Mouse (Mus musculus): Measurements from ENCODE around the gene Sav1. TPM values are rescaled to one million over a fixed set of nuclear protein-coding genes. Genes with fewer than 3 reads are reported as not detected.

The Sav1 gene
- polyA plus RNA-seq, 1 experiment from 2014 or later: 8.2 TPM

GRCm38 (mm10) chr12:69945861-69946260 lies 40.9 kb downstream of the Sav1 start:
- no peak for ATAC-seq
- Histone ChIP-seq H3K9me3 (replicated peaks) (no peaks in the 10 kb centered on the region), H3K27me3 (replicated peaks) (no peaks in the 10 kb centered on the region), H3K4me3 (no peak overlapping the region), H3K9ac (no peak overlapping the region), H3K4me1 (peaks cover 13% of the 10 kb centered on the region; the same call in 1 of the 2 replicates), H3K36me3 (no peaks in the 10 kb centered on the region), H3K27ac (no peak overlapping the region), H3K4me2 (no peak overlapping the region)
- 78% methylated on average over 5 of the region's 5 CpGs for WGBS (ENCODE audit: insufficient replicate concordance)

DNA sequence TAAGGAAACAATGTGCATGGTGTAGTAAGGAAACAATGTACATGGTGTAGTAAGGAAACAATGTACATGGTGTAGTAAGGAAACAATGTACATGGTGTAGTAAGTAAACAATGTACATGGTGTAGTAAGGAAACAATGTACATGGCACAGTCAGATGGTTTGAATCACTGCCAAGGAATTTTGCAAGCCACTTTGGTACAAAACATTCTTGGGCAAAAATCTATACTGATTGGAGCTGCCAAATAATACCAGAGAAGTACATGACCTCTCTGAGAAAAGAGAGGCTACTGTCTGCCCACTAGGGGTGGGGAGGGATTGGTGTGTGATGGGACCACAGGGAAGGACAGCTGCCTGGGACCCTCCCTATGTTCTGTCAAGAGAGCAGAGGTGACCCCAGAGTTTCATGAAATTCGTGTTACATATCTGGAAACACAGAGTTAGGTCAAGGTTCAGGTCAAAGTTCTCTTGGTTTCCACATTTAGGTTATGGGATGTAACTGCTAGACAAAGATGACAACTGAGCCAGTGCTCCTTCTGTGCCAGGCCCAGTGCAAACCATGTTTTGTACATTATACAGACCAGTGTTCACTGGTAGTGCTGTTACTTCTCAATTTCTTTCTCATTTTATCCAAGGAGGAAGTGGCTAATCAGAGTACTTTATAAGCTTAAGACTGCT lies 45.0 kb downstream of the Sav1 start:
- H3K4me3 ChIP-seq: no peak overlapping the region
- H3K27ac ChIP-seq: no peak overlapping the region
- H3K4me1 ChIP-seq: peaks cover 2% of the 10 kb centered on the region; the same call in 1 of the 2 replicates
- H3K9ac ChIP-seq: no peak overlapping the region
- ATAC-seq: no peak
- H3K36me3 ChIP-seq: no peaks in the 10 kb centered on the region
- no peak overlapping the region for H3K4me2 ChIP-seq
- WGBS (ENCODE audit: insufficient replicate concordance): 19% methylated on average over 1 of the region's 1 CpGs
- H3K27me3 ChIP-seq (replicated peaks): no peaks in the 10 kb centered on the region
- H3K9me3 ChIP-seq (replicated peaks): no peaks in the 10 kb centered on the region

GRCm38 (mm10) chr12:69939291-69939690 lies 47.5 kb downstream of the Sav1 start:
- no peak for ATAC-seq
- no peak overlapping the region for H3K27ac ChIP-seq

GRCm38 (mm10) chr12:69937731-69938130 lies 49.1 kb downstream of the Sav1 start:
- Histone ChIP-seq H3K36me3 (no peaks in the 10 kb centered on the region), H3K27me3 (replicated peaks) (no peaks in the 10 kb centered on the region), H3K9ac (no peak overlapping the region), H3K4me3 (no peak overlapping the region), H3K4me1 (no peaks in the 10 kb centered on the region), H3K9me3 (replicated peaks) (no peaks in the 10 kb centered on the region), H3K4me2 (no peak overlapping the region), H3K27ac (no peak overlapping the region)
- no peak for ATAC-seq
- 62% methylated on average over 5 of the region's 5 CpGs for WGBS (ENCODE audit: insufficient replicate concordance)

More at GRCm38 (mm10) chr12:69939291-69939690, 47.5 kb downstream of the Sav1 start:
- 52% methylated on average over 2 of the region's 2 CpGs for WGBS (ENCODE audit: insufficient replicate concordance)
- no peaks in the 10 kb centered on the region for H3K27me3 ChIP-seq (replicated peaks)
- H3K4me3 ChIP-seq: no peak overlapping the region
- H3K9ac ChIP-seq: no peak overlapping the region
- H3K4me1 ChIP-seq: no peaks in the 10 kb centered on the region
- H3K4me2 ChIP-seq: no peak overlapping the region
- H3K36me3 ChIP-seq: no peaks in the 10 kb centered on the region
- no peaks in the 10 kb centered on the region for H3K9me3 ChIP-seq (replicated peaks)

DNA sequence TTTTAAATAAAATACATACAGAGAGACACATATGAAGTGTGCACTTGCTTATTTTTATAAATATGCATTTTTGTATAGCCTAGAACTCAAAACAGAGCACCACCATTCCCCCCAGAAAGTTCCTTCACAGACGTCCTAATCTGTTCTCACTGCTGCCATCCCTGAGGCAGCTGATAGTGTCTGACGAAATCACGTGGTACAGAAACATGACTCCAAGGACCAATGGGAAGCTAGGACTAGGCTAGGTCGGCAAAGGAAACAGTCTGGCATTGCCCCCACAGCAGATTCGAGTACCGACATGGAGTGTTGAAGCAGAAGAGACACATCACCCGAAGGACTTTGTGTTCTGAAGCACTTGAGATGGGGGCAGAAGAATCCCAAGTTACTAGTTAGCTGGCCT lies 60.1 kb downstream of the Sav1 start:
- Histone ChIP-seq H3K4me1 (peaks cover 28% of the 10 kb centered on the region), H3K9ac (no peak overlapping the region), H3K27me3 (replicated peaks) (no peaks in the 10 kb centered on the region), H3K36me3 (no peaks in the 10 kb centered on the region), H3K9me3 (replicated peaks) (no peaks in the 10 kb centered on the region), H3K27ac (no peak overlapping the region), H3K4me2 (peak overlapping the region; percentile 44), H3K4me3 (no peak overlapping the region)
- ATAC-seq: peak; percentile 76
- WGBS (ENCODE audit: insufficient replicate concordance): 31% methylated on average over 7 of the region's 7 CpGs

DNA sequence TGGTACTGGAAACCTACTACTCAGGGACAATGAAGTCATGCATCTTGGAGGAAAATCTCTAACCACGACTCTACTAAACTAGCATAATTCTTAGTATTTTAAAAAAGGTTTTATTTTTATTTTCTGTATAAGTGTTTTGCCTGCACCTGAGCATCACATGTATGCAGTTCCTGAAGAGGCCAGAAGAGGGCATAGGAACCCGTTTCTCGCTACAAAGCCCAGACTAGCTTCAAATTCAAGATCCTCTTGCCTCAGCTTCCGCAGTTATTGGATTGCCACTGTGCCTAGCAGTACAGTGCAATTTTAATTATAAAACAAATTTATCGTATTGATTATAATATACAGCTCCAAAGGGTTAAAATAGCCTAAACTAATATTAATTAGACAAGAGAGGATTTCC lies 62.8 kb downstream of the Sav1 start:
- H3K4me3 ChIP-seq: no peak overlapping the region
- no peaks in the 10 kb centered on the region for H3K9me3 ChIP-seq (replicated peaks)
- ATAC-seq: no peak
- no peak overlapping the region for H3K4me2 ChIP-seq
- peaks cover 28% of the 10 kb centered on the region for H3K4me1 ChIP-seq
- H3K27me3 ChIP-seq (replicated peaks): no peaks in the 10 kb centered on the region
- H3K9ac ChIP-seq: no peak overlapping the region
- H3K36me3 ChIP-seq: no peaks in the 10 kb centered on the region
- H3K27ac ChIP-seq: no peak overlapping the region
- WGBS (ENCODE audit: insufficient replicate concordance): 13% methylated on average over 5 of the region's 5 CpGs

GRCm38 (mm10) chr12:69923603-69924002 lies 63.2 kb downstream of the Sav1 start:
- peak; percentile 50; the same call in 1 of the 2 replicates for ATAC-seq

GRCm38 (mm10) chr12:69923128-69923527 lies 63.7 kb downstream of the Sav1 start:
- H3K4me2 ChIP-seq: no peak overlapping the region
- H3K27ac ChIP-seq: 0 out of 2 replicates have a peak overlapping the region, but pooled peaks have one; percentile 32
- H3K4me1 ChIP-seq: peaks cover 28% of the 10 kb centered on the region
- no peaks in the 10 kb centered on the region for H3K27me3 ChIP-seq (replicated peaks)
- H3K9me3 ChIP-seq (replicated peaks): no peaks in the 10 kb centered on the region
- no peak for ATAC-seq
- WGBS (ENCODE audit: insufficient replicate concordance): 62% methylated on average over 3 of the region's 3 CpGs
- no peak overlapping the region for H3K9ac ChIP-seq
- H3K4me3 ChIP-seq: no peak overlapping the region
- H3K36me3 ChIP-seq: no peaks in the 10 kb centered on the region

More at GRCm38 (mm10) chr12:69923603-69924002, 63.2 kb downstream of the Sav1 start:
- H3K4me1 ChIP-seq: peaks cover 28% of the 10 kb centered on the region
- no peak overlapping the region for H3K9ac ChIP-seq
- no peak overlapping the region for H3K4me2 ChIP-seq
- WGBS (ENCODE audit: insufficient replicate concordance): 14% methylated on average over 3 of the region's 3 CpGs
- no peaks in the 10 kb centered on the region for H3K9me3 ChIP-seq (replicated peaks)
- H3K27me3 ChIP-seq (replicated peaks): no peaks in the 10 kb centered on the region
- no peak overlapping the region for H3K4me3 ChIP-seq
- H3K36me3 ChIP-seq: no peaks in the 10 kb centered on the region
- H3K27ac ChIP-seq: no peak overlapping the region

DNA sequence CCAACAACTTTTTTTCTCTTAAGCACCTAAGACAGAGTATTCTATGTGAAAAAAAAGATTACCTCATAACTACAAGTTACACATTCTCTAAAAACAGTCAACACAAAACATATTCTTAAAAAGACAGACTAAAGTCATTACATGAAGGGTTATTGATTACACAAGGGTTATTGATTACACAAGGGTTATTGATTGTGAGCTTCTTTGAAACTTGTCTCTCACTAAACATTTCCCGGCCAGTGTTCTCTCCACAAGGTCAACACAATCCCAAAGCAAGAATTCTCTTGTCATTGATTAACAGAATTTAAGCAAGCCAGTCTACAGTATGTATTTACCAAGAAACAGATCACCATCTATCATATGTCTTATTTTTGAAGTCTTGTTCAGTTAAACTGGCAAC lies 64.7 kb downstream of the Sav1 start:
- no peak for ATAC-seq
- no peak overlapping the region for H3K4me3 ChIP-seq
- WGBS (ENCODE audit: insufficient replicate concordance): 65% methylated on average over 1 of the region's 1 CpGs

GRCm38 (mm10) chr12:69917870-69918269 lies 68.9 kb downstream of the Sav1 start:
- no peak overlapping the region for H3K27ac ChIP-seq
- WGBS (ENCODE audit: insufficient replicate concordance): 72% methylated on average over 2 of the region's 2 CpGs
- no peak overlapping the region for H3K9ac ChIP-seq
- peaks cover under 1% of the 10 kb centered on the region; the same call in 1 of the 2 replicates for H3K4me1 ChIP-seq
- H3K4me2 ChIP-seq: no peak overlapping the region
- no peaks in the 10 kb centered on the region for H3K27me3 ChIP-seq (replicated peaks)
- H3K4me3 ChIP-seq: no peak overlapping the region
- no peaks in the 10 kb centered on the region for H3K36me3 ChIP-seq
- ATAC-seq: no peak
- H3K9me3 ChIP-seq (replicated peaks): no peaks in the 10 kb centered on the region

More for the DNA sequence above, 64.7 kb downstream of the Sav1 start:
- no peaks in the 10 kb centered on the region for H3K27me3 ChIP-seq (replicated peaks)
- H3K36me3 ChIP-seq: no peaks in the 10 kb centered on the region
- H3K9ac ChIP-seq: no peak overlapping the region
- peaks cover 27% of the 10 kb centered on the region for H3K4me1 ChIP-seq
- H3K4me2 ChIP-seq: no peak overlapping the region
- no peak overlapping the region for H3K27ac ChIP-seq
- no peaks in the 10 kb centered on the region for H3K9me3 ChIP-seq (replicated peaks)
